ENCODE assay signal across 8 mouse cellular contexts in genomic region chr11:100526052-100526816, GRCm38 (mm10). TPM values are rescaled to one million over a fixed set of nuclear protein-coding genes. Genes with fewer than 3 reads are reported as not detected.
DNase-seq lines count a peak whose midpoint lies in the region; ATAC-seq and TF ChIP-seq lines count a peak whose summit lies in the region.

No protein-coding gene starts in this region.

- peak overlapping the region; percentile 73 for H3K4me3 ChIP-seq in heart, embryonic 10.5 days
- peak overlapping the region; percentile 88 to 96 for H3K4me3 ChIP-seq in ES-E14 (ENCODE audit: insufficient read depth in 1 of 2, low read depth in 1 of 2, low read length in 2 of 2, poor library complexity in 1 of 2, severe bottlenecking in 1 of 2)
- H3K4me3 ChIP-seq in hindbrain, embryonic 11.5 days (ENCODE audit: low read depth, low read length): peak overlapping the region; percentile 92
- peak overlapping the region; percentile 87 for H3K4me3 ChIP-seq in midbrain, embryonic 11.5 days (ENCODE audit: low read depth, low read length)

- peaks cover 38% of the 10 kb centered on the region for H3K4me1 ChIP-seq in heart, embryonic 10.5 days
- peaks cover 3 to 15% of the 10 kb centered on the region in 2 experiments; a peak in 2 of 4 replicates for H3K4me1 ChIP-seq in ES-E14 (ENCODE audit: control insufficient read depth in 2 of 2, insufficient read depth in 2 of 2, low read length in 2 of 2, poor library complexity in 1 of 2)
- peaks cover 10% of the 10 kb centered on the region for H3K4me1 ChIP-seq in hindbrain, embryonic 11.5 days (replicated peaks; ENCODE audit: control insufficient read depth, insufficient read depth, low read length)
- peaks cover 19% of the 10 kb centered on the region for H3K4me1 ChIP-seq in midbrain, embryonic 11.5 days (ENCODE audit: control insufficient read depth, insufficient read depth, low read length)

- peaks cover 34% of the 10 kb centered on the region for H3K36me3 ChIP-seq in heart, embryonic 10.5 days
- peaks cover 32% of the 10 kb centered on the region for H3K36me3 ChIP-seq in ES-E14 (ENCODE audit: control insufficient read depth, insufficient read depth, low read length, poor library complexity, severe bottlenecking)
- H3K36me3 ChIP-seq in hindbrain, embryonic 11.5 days (ENCODE audit: control insufficient read depth, insufficient read depth, low read length): peaks cover 11% of the 10 kb centered on the region
- H3K36me3 ChIP-seq in midbrain, embryonic 11.5 days (ENCODE audit: control insufficient read depth, insufficient read depth, low read length): peaks cover 21% of the 10 kb centered on the region

- ATAC-seq in hindbrain, embryonic 11.5 days (ENCODE audit: low FRiP score): no peak
- ATAC-seq in midbrain, embryonic 11.5 days (ENCODE audit: low FRiP score): no peak

- H3K27ac ChIP-seq in heart, embryonic 10.5 days: peak overlapping the region; percentile 91; the same call in 1 of the 2 replicates
- no peak overlapping the region for H3K27ac ChIP-seq in ES-E14 (ENCODE audit: insufficient read depth, low read depth, low read length, poor library complexity, severe bottlenecking)
- H3K27ac ChIP-seq in hindbrain, embryonic 11.5 days (ENCODE audit: low read depth, low read length): peak overlapping the region; percentile 90; the same call in 1 of the 2 replicates
- H3K27ac ChIP-seq in midbrain, embryonic 11.5 days (ENCODE audit: low read depth, low read length): no peak overlapping the region

- H3K4me2 ChIP-seq in hindbrain, embryonic 11.5 days (replicated peaks; ENCODE audit: low read depth, low read length): peak overlapping the region; percentile 92
- H3K4me2 ChIP-seq in midbrain, embryonic 11.5 days: peak overlapping the region; percentile 64

- peak overlapping the region; percentile 95 for H3K9ac ChIP-seq in ES-E14 (ENCODE audit: insufficient read depth, low read depth, low read length, poor library complexity, severe bottlenecking)
- H3K9ac ChIP-seq in hindbrain, embryonic 11.5 days (ENCODE audit: low read depth, low read length): peak overlapping the region; percentile 94
- H3K9ac ChIP-seq in midbrain, embryonic 11.5 days (ENCODE audit: low read length): peak overlapping the region; percentile 94

- H3K9me3 ChIP-seq in heart, embryonic 10.5 days: no peaks in the 10 kb centered on the region
- H3K9me3 ChIP-seq in ES-E14 (ENCODE audit: control insufficient read depth, insufficient read depth, low read depth, low read length): no peaks in the 10 kb centered on the region
- H3K9me3 ChIP-seq in hindbrain, embryonic 11.5 days (ENCODE audit: control insufficient read depth, low read length): no peaks in the 10 kb centered on the region
- no peaks in the 10 kb centered on the region for H3K9me3 ChIP-seq in midbrain, embryonic 11.5 days (ENCODE audit: control insufficient read depth, low read length)

- no peak for DNase-seq in heart, embryonic 10.5 days (ENCODE audit: low spot score)
- no peak for DNase-seq in heart, adult 8-10 months (ENCODE audit: low spot score)
- DNase-seq in ES-E14 (ENCODE audit: low read depth, low spot score) (no peak), MN1 (ENCODE audit: low spot score) (no peak)
- peak; percentile 52 for DNase-seq in hindbrain, embryonic 11.5 days (ENCODE audit: low spot score)
- peak; percentile 87 for DNase-seq in midbrain, embryonic 11.5 days (ENCODE audit: low spot score, missing footprints)
- no peak for DNase-seq in cerebellum, adult 9-10 months
- DNase-seq in frontal cortex, postnatal 25 days (ENCODE audit: low spot score in 2 of 2): no peak

- in situ Hi-C loops in ES-E14 (cut with MboI; ENCODE audit: low sequenced_read_pairs in 2 of 2, unreplicated experiment in 2 of 2): no loop called here

- no peaks in the 10 kb centered on the region for H3K27me3 ChIP-seq in heart, embryonic 10.5 days (ENCODE audit: insufficient read depth, poor library complexity, severe bottlenecking)
- no peaks in the 10 kb centered on the region for H3K27me3 ChIP-seq in hindbrain, embryonic 11.5 days (ENCODE audit: control insufficient read depth, insufficient read depth, low read length)
- no peaks in the 10 kb centered on the region for H3K27me3 ChIP-seq in midbrain, embryonic 11.5 days (ENCODE audit: control insufficient read depth, insufficient read depth, low read length)

- 32% methylated on average over 15 of the region's 15 CpGs for WGBS in heart, embryonic 10.5 days
- 5% methylated on average over 15 of the region's 15 CpGs for WGBS in hindbrain, embryonic 11.5 days
- WGBS in midbrain, embryonic 11.5 days: 9% methylated on average over 15 of the region's 15 CpGs

TF ChIP-seq in ES-E14, 5 proteins besides CTCF, POLR2A, EP300 and RAD21:
- TF ChIP-seq HCFC1 (IDR thresholded peaks at IDR 0.05; ENCODE audit: borderline replicate concordance, insufficient read depth, low read length): no peak
- no peak for TF ChIP-seq ZNF384 (IDR thresholded peaks at IDR 0.05; ENCODE audit: low read depth, low read length)
- no peak for TF ChIP-seq CHD2 (IDR thresholded peaks at IDR 0.05; ENCODE audit: low read depth, low read length)
- no peak for TF ChIP-seq ZC3H11A (IDR thresholded peaks at IDR 0.05; ENCODE audit: borderline replicate concordance, low read depth, low read length)
- no peak for TF ChIP-seq MAFK (IDR thresholded peaks at IDR 0.05; ENCODE audit: insufficient read depth, low read depth, low read length)

RNA-seq across cellular contexts. Expression of gene Acly, which starts 1.6 kb away (rescaled TPM):
- polyA plus RNA-seq in heart, embryonic 10.5 days (2016; fragmentation: Nextera tagmentation; extraction: Ambion mirVana): 127 and 139 TPM in 2 replicates
- total RNA-seq in heart, adult 8-10 months (2022): 10 to 100 TPM; 20.0 to 39.1 (median 27.5) TPM
- total RNA-seq in ES-E14 (2012; rRNA removed): 202 and 209 TPM in 2 replicates
- 259 and 306 TPM in 2 replicates for polyA plus RNA-seq in hindbrain, embryonic 11.5 days (2014; fragmentation: Nextera tagmentation; extraction: Ambion mirVana)
- 298 and 314 TPM in 2 replicates for polyA plus RNA-seq in midbrain, embryonic 11.5 days (2014; fragmentation: Nextera tagmentation; extraction: Ambion mirVana)

RNA-seq across cellular contexts. Expression of gene Ttc25, which starts 19.2 kb away (rescaled TPM):
- 0.59 and 0.75 TPM in 2 replicates for polyA plus RNA-seq in heart, embryonic 10.5 days (2016; fragmentation: Nextera tagmentation; extraction: Ambion mirVana)
- total RNA-seq in heart, adult 8-10 months (2022): under 1 TPM; 0.08 to 0.53 (median 0.21) TPM
- 2.3 and 3.4 TPM in 2 replicates for total RNA-seq in ES-E14 (2012; rRNA removed)
- 2.6 and 2.8 TPM in 2 replicates for polyA plus RNA-seq in hindbrain, embryonic 11.5 days (2014; fragmentation: Nextera tagmentation; extraction: Ambion mirVana)
- 1.4 and 1.8 TPM in 2 replicates for polyA plus RNA-seq in midbrain, embryonic 11.5 days (2014; fragmentation: Nextera tagmentation; extraction: Ambion mirVana)

RNA-seq across cellular contexts. Expression of gene Cnp, which starts 48.5 kb away (rescaled TPM):
- polyA plus RNA-seq in heart, embryonic 10.5 days (2016; fragmentation: Nextera tagmentation; extraction: Ambion mirVana): 16.3 and 20.0 TPM in 2 replicates
- 1 to 10 TPM; 5.0 to 5.7 (median 5.4) TPM for total RNA-seq in heart, adult 8-10 months (2022)
- 9.4 and 11.9 TPM in 2 replicates for total RNA-seq in ES-E14 (2012; rRNA removed)
- 17.4 and 17.8 TPM in 2 replicates for polyA plus RNA-seq in hindbrain, embryonic 11.5 days (2014; fragmentation: Nextera tagmentation; extraction: Ambion mirVana)
- 15.7 and 16.9 TPM in 2 replicates for polyA plus RNA-seq in midbrain, embryonic 11.5 days (2014; fragmentation: Nextera tagmentation; extraction: Ambion mirVana)

RNA-seq across cellular contexts. Expression of gene Klhl11, which starts 53.7 kb away (rescaled TPM):
- 6.7 and 9.7 TPM in 2 replicates for polyA plus RNA-seq in heart, embryonic 10.5 days (2016; fragmentation: Nextera tagmentation; extraction: Ambion mirVana)
- 1 to 10 TPM; 5.7 to 6.7 (median 6.4) TPM for total RNA-seq in heart, adult 8-10 months (2022)
- 43.3 and 49.5 TPM in 2 replicates for total RNA-seq in ES-E14 (2012; rRNA removed)
- polyA plus RNA-seq in hindbrain, embryonic 11.5 days (2014; fragmentation: Nextera tagmentation; extraction: Ambion mirVana): 13.8 and 14.9 TPM in 2 replicates
- polyA plus RNA-seq in midbrain, embryonic 11.5 days (2014; fragmentation: Nextera tagmentation; extraction: Ambion mirVana): 13.8 and 14.0 TPM in 2 replicates

Comparison
In these comparisons a context has a peak if more than half of its experiments do, and no peak if none do; other contexts are left out.
1. DNase-seq: peak in hindbrain, embryonic 11.5 days (single experiment) and midbrain, embryonic 11.5 days (single experiment); none in heart, embryonic 10.5 days (single experiment), heart, adult 8-10 months (single experiment), ES-E14 (single experiment), MN1 (single experiment), cerebellum, adult 9-10 months (single experiment) and frontal cortex, postnatal 25 days (0 of 2).
2. H3K27ac ChIP-seq: peak in heart, embryonic 10.5 days (single experiment) and hindbrain, embryonic 11.5 days (single experiment); none in ES-E14 (single experiment) and midbrain, embryonic 11.5 days (single experiment).
3. Peak in every context shown above with its lines, with median percentiles within 50 percentile points of each other: H3K4me3 ChIP-seq and H3K9ac ChIP-seq.